Mouse (Mus musculus): ENCODE results near the gene Rnase1. TPM values are rescaled to one million over a fixed set of nuclear protein-coding genes. Genes with fewer than 3 reads are reported as not detected.

The Rnase1 gene
- polyA plus RNA-seq, 1 experiment from 2014 or later = not detected

Other genes starting within 250 kb of the Rnase1 start
- 0.11 TPM in 1 of 2 replicates, not detected in the other for gene Klhl33, start 249.3 kb downstream of the Rnase1 start, polyA plus RNA-seq (2014; fragmentation: Nextera tagmentation; extraction: Ambion mirVana)
- gene Osgep, start 221.9 kb downstream of the Rnase1 start, polyA plus RNA-seq (2014; fragmentation: Nextera tagmentation; extraction: Ambion mirVana) = 124 and 136 TPM in 2 replicates
- 177 and 188 TPM in 2 replicates for gene Apex1, start 221.8 kb downstream of the Rnase1 start, polyA plus RNA-seq (2014; fragmentation: Nextera tagmentation; extraction: Ambion mirVana)
- gene Pip4p1, start 215.9 kb downstream of the Rnase1 start, polyA plus RNA-seq (2014; fragmentation: Nextera tagmentation; extraction: Ambion mirVana) = 30.3 and 33.6 TPM in 2 replicates
- gene Pnp, start 215.7 kb downstream of the Rnase1 start, polyA plus RNA-seq (2014; fragmentation: Nextera tagmentation; extraction: Ambion mirVana) = 46.6 and 49.6 TPM in 2 replicates
- gene Gm49342, start 202.3 kb downstream of the Rnase1 start, polyA plus RNA-seq (2014; fragmentation: Nextera tagmentation; extraction: Ambion mirVana) = not detected in 2 replicates
- gene Pnp2, start 190.8 kb downstream of the Rnase1 start, polyA plus RNA-seq (2014; fragmentation: Nextera tagmentation; extraction: Ambion mirVana) = 0.47 and 0.61 TPM in 2 replicates
- gene Rnase10, start 139.0 kb downstream of the Rnase1 start, polyA plus RNA-seq (2014; fragmentation: Nextera tagmentation; extraction: Ambion mirVana) = 0.23 and 0.24 TPM in 2 replicates
- not detected in 2 replicates for gene Rnase9, start 104.9 kb downstream of the Rnase1 start, polyA plus RNA-seq (2014; fragmentation: Nextera tagmentation; extraction: Ambion mirVana)
- gene Rnase11, start 96.6 kb downstream of the Rnase1 start, polyA plus RNA-seq (2014; fragmentation: Nextera tagmentation; extraction: Ambion mirVana) = not detected in 2 replicates
- 0.46 TPM in 1 of 2 replicates, not detected in the other for gene Rnase12, start 89.1 kb downstream of the Rnase1 start, polyA plus RNA-seq (2014; fragmentation: Nextera tagmentation; extraction: Ambion mirVana)
- gene Olfr750, start 72.3 kb downstream of the Rnase1 start, polyA plus RNA-seq (2014; fragmentation: Nextera tagmentation; extraction: Ambion mirVana) = not detected in 2 replicates
- gene Rnase4, start 55.7 kb downstream of the Rnase1 start, polyA plus RNA-seq (2014; fragmentation: Nextera tagmentation; extraction: Ambion mirVana) = 11.5 and 12.6 TPM in 2 replicates
- gene Ang, start 55.6 kb downstream of the Rnase1 start, polyA plus RNA-seq (2014; fragmentation: Nextera tagmentation; extraction: Ambion mirVana) = 2.1 and 2.8 TPM in 2 replicates
- gene Eddm3b, start 32.4 kb downstream of the Rnase1 start, polyA plus RNA-seq (2014; fragmentation: Nextera tagmentation; extraction: Ambion mirVana) = not detected in 2 replicates
- not detected in 2 replicates for gene Rnase6, start 22.9 kb downstream of the Rnase1 start, polyA plus RNA-seq (2014; fragmentation: Nextera tagmentation; extraction: Ambion mirVana)
- not detected in 2 replicates for gene Rnase2b, start 15.5 kb upstream of the Rnase1 start, polyA plus RNA-seq (2014; fragmentation: Nextera tagmentation; extraction: Ambion mirVana)
- gene Ang2, start 52.4 kb upstream of the Rnase1 start, polyA plus RNA-seq (2014; fragmentation: Nextera tagmentation; extraction: Ambion mirVana) = not detected in 2 replicates
- gene Ear14, start 56.6 kb upstream of the Rnase1 start, polyA plus RNA-seq (2014; fragmentation: Nextera tagmentation; extraction: Ambion mirVana) = not detected in 2 replicates
- gene Rnase2a, start 109.3 kb upstream of the Rnase1 start, polyA plus RNA-seq (2014; fragmentation: Nextera tagmentation; extraction: Ambion mirVana) = not detected in 2 replicates
- gene Gm7247, start 215.0 kb upstream of the Rnase1 start, polyA plus RNA-seq (2014; fragmentation: Nextera tagmentation; extraction: Ambion mirVana) = not detected in 2 replicates

Data from heart, embryonic 11.5 days (tissue).